In genomic region chr10:24395999-24396784, GRCm38 (mm10) we compare ENCODE assay signal across 13 mouse cellular contexts.
DNase-seq lines count a peak whose midpoint lies in the region; ATAC-seq and TF ChIP-seq lines count a peak whose summit lies in the region.
"Had no signal": no experiment of that assay in that cellular context is flagged by ENCODE, and none has a peak within 500 bp of the region (broad histone marks: within the 10 kb centered on the region; RNA-seq: fewer than 3 reads in every experiment).

No protein-coding gene starts in this region.

- no peak overlapping the region for H3K4me3 ChIP-seq in lung, postnatal 0 days (ENCODE audit: low read depth, low read length)
- H3K4me3 ChIP-seq in stomach, embryonic 16.5 days (replicated peaks; ENCODE audit: low read length): no peak overlapping the region
- H3K4me3 ChIP-seq: neural tube, embryonic 12.5 days had no signal

- no peak for TF ChIP-seq CTCF in lung, postnatal 0 days (IDR thresholded peaks at IDR 0.05)

- ATAC-seq in frontal cortex, adult (ENCODE audit: low TSS enrichment): peak; percentile 93
- no peak for ATAC-seq in lung, postnatal 0 days
- peak; percentile 60; the same call in 1 of the 2 replicates for ATAC-seq in stomach, embryonic 16.5 days (ENCODE audit: insufficient read depth, low FRiP score)
- no peak for ATAC-seq in megakaryocyte-erythroid progenitor cell, adult 5-6 weeks (replicated peaks; ENCODE audit: low FRiP score, low TSS enrichment, poor library complexity, severe bottlenecking)
- no peak for ATAC-seq in activated CD4-positive, CD25-positive, alpha-beta regulatory T cell, adult 4 months

- no peak overlapping the region for H3K9ac ChIP-seq in lung, postnatal 0 days (replicated peaks; ENCODE audit: low read depth)
- no peak overlapping the region for H3K9ac ChIP-seq in stomach, embryonic 16.5 days (ENCODE audit: low read length)
- H3K9ac ChIP-seq: neural tube, embryonic 12.5 days had no signal

- no peak overlapping the region for H3K4me2 ChIP-seq in lung, postnatal 0 days (replicated peaks; ENCODE audit: low read depth, low read length)
- no peak overlapping the region for H3K4me2 ChIP-seq in stomach, embryonic 16.5 days (ENCODE audit: low read depth, low read length)
- H3K4me2 ChIP-seq: heart, embryonic 11.5 days; neural tube, embryonic 12.5 days had no signal

- TF ChIP-seq EP300 in lung, postnatal 0 days (IDR thresholded peaks at IDR 0.05): no peak

- 73% methylated on average over 13 of the region's 13 CpGs for WGBS in lung, postnatal 0 days
- WGBS in stomach, embryonic 16.5 days: 65% methylated on average over 13 of the region's 13 CpGs

- no peak for DNase-seq in frontal cortex, postnatal 10 days (ENCODE audit: low spot score in 2 of 2)
- peak; percentile 21 for DNase-seq in lung, postnatal 36 days
- no peak for DNase-seq in lung, postnatal 0 days (ENCODE audit: low spot score)
- peak; percentile 84 for DNase-seq in gastrocnemius, postnatal 25 days
- DNase-seq: cerebellum, postnatal 10 days; lung, postnatal 14 days; thymus, adult 2 months had no signal

- H3K27ac ChIP-seq in lung, postnatal 0 days (ENCODE audit: low read length): no peak overlapping the region
- no peak overlapping the region for H3K27ac ChIP-seq in stomach, embryonic 16.5 days (ENCODE audit: low read length)
- H3K27ac ChIP-seq: neural tube, embryonic 12.5 days had no signal

- H3K27me3 ChIP-seq in lung, postnatal 0 days (replicated peaks; ENCODE audit: insufficient read depth, low read length): no peaks in the 10 kb centered on the region
- no peaks in the 10 kb centered on the region for H3K27me3 ChIP-seq in stomach, embryonic 16.5 days (ENCODE audit: control insufficient read depth, insufficient read depth, low read length)
- H3K27me3 ChIP-seq: neural tube, embryonic 12.5 days had no signal

- no peaks in the 10 kb centered on the region for H3K4me1 ChIP-seq in lung, postnatal 0 days (ENCODE audit: insufficient read depth, low read depth, low read length)
- 0 out of 2 replicates have a peak, but pooled peaks cover 2% of the 10 kb centered on the region for H3K4me1 ChIP-seq in stomach, embryonic 16.5 days (ENCODE audit: control insufficient read depth, insufficient read depth, low read length)
- H3K4me1 ChIP-seq: neural tube, embryonic 12.5 days had no signal

- H3K36me3 ChIP-seq in lung, postnatal 0 days (ENCODE audit: insufficient read depth, low read length): no peaks in the 10 kb centered on the region
- no peaks in the 10 kb centered on the region for H3K36me3 ChIP-seq in stomach, embryonic 16.5 days (ENCODE audit: control insufficient read depth, insufficient read depth, low read length)
- H3K36me3 ChIP-seq: neural tube, embryonic 12.5 days had no signal

- H3K9me3 ChIP-seq in lung, postnatal 0 days (ENCODE audit: low read length): no peaks in the 10 kb centered on the region
- no peaks in the 10 kb centered on the region for H3K9me3 ChIP-seq in stomach, embryonic 16.5 days (replicated peaks; ENCODE audit: control insufficient read depth, low read length)
- H3K9me3 ChIP-seq: neural tube, embryonic 12.5 days had no signal

Comparison
In these comparisons a context has a peak if more than half of its experiments do, and no peak if none do; other contexts are left out.
1. DNase-seq: peak in lung, postnatal 36 days (single experiment) and gastrocnemius, postnatal 25 days (single experiment); none in frontal cortex, postnatal 10 days (0 of 2) and lung, postnatal 0 days (single experiment).
2. ATAC-seq: peak in frontal cortex, adult (single experiment) and stomach, embryonic 16.5 days (single experiment); none in lung, postnatal 0 days (single experiment), megakaryocyte-erythroid progenitor cell, adult 5-6 weeks (single experiment) and activated CD4-positive, CD25-positive, alpha-beta regulatory T cell, adult 4 months (single experiment).